Mouse (Mus musculus) heart, adult 9 months (tissue): ENCODE results near the gene Lrrn2.

ENCODE experiments used
- DNase-seq, 2 experiments: peaks; one replicate each; pipeline ENCODE4 v3.0.0; 2022; ENCODE audit warnings: low spot score in 2 of 2

The Lrrn2 gene

DNA sequence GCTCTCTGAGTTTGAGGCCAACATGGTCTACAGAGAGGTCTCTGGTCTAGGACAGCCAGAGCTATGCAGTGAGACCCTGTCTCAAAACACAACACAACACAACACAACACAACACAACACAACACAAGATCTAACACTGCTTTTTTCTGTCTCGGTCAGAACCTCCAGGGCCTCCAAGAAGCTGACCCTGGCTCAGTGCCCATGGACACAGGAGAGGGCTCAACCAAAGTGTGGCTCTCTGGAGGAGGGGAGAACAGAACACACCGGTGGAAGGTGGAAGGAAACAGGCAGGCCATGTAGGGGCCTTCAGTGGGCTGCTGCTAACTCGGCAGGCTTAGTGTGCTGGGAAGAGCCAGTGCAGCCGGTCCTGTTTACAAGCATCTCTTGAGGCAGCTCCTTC, 5.6 kb downstream of the Lrrn2 start:
- DNase-seq: no peak

DNA sequence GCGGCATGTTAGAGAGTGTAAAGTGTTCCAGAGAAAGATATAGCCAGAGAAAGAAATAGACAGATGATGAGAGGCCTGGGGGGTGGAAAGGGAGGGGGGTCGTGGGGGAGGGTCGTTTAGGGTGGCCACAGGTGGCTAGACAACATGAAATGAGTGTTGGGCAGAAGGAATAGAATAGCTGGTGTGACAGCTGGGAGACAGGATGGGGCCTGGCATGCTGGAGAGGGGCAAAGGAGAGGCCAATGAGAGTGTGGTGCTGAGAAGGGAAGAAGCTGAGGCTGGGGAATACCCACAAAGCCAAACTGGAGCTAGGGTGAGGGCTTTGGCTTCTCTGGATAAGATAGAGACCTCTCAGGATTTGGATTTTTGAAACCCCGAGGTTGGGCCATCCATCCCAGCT, 6.6 kb downstream of the Lrrn2 start:
- DNase-seq: no peak

DNA sequence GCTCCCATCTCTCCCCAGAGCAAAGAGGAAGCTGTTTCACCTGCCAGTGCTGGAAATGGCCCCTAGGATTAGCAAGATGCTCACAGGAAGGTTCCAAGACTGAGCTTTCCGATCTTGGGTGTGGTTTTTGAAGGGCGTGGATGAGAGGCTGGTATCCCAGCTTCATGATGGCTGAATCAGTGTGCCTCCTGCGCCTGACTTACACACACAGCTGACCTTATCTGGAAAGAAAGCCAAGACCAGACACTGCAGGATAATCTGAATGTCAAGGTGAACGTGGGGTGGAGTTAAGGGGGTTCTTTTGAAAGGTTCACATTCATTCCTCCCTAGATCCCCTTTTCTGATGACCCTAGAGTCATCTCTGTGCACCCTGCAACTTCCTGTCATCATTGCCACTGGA, 8.7 kb downstream of the Lrrn2 start:
- no peak for DNase-seq

DNA sequence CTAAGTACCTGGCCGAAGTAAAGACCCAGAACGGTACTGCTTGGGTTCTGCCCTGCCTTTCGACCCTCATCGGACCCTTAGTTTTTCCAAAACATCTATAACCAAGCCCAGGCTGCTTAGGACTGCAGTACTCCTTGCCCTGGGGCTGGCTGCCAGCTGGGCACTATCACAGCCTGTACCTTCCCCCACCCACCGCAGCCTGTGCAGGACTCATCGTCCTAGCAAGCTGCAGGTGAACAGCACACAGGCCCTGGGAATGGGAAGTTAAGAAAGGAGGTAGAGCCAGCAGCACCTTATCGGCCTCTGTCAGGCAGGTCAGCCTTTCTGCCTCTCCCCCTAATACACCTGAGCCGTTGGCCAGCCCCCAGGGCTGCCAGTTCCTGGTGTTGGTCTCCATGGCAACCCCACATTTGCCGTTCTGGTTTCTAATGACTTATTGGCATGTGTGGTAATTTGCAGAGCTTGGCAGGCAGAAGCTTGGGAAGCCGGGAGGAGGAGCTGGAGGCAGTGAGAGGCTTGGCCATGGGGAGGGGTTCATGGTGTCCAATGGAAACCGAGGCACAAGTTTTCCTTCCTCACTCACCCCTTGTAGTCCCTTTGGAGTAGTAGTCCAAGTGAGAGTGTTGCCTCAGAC, 10.2 kb downstream of the Lrrn2 start:
- no peak for DNase-seq

DNA sequence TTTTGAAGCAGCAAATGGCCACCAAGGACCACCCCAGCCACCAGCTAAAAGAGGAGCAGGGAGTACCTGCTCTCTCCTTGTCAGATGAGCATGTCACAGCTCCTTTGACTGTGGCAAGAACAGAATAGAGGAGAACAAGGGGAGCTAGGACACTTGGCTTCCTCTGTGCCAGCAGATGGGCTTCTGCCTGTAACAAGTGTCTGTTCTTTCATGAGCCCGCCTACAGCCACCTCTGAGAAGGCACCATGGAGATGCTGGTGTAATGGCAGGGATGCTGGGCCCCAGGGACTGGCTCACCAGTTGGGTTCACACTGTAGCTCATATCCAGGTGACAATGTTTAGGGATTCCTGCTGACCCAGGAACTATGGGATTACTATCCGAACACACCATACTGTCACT, 12.0 kb downstream of the Lrrn2 start:
- no peak for DNase-seq

DNA sequence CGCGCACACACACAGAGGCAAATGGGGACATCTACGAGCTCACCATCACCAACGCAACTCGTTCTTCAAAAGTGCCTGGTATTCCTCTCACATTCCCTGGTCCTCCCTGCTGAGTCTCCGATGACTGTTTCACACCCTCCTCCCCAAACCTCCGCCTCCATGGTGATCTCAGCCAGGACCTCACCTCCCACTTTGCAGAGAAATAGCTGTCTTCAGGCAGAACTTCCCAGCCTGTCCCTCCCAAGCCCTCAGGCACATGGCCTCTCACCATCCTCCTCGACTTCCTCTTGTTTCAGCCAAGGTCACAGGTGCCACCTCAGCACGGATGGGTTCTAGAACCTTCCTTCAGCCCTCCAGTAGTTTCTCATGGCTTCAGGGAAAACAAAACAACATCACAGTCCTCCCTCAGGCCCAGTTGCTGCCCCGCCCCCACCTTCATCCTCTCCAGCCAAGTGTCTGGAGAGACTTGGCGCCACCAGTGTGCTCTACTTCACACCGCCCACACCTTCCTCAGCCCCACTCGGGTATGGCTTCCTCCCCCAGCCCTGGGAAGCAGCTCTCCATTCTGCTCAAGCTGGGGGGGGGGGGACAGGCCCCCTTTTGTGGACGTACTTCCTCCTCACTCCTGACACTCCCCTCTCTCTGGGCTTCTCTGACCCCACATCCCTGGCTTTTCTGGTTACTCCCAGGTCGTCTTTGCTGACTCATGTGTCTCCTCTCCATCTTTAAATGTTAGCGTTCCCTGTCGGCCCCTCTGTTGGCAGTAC, 13.4 kb downstream of the Lrrn2 start:
- peak in 1 of 2 experiments; percentile 29 for DNase-seq

DNA sequence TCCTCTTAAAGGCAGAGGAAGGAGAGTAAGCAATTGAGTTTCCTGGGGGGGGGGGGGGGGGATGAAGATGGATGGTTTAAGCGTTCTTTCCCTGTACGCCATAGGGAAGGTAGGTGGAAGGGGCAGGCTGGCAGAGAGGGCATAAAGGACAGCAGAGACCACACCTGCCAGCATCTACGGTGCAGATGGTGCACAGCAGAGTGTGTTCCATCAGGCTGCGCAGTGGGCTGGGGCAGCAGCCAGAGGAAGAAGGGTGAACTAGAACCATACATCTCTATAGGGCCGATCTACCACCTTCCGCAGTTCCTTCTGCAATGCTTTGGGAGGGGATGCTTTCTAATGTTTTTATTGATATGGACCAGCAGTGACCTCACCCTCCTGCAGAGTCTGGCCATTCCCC, 19.0 kb downstream of the Lrrn2 start:
- no peak for DNase-seq

DNA sequence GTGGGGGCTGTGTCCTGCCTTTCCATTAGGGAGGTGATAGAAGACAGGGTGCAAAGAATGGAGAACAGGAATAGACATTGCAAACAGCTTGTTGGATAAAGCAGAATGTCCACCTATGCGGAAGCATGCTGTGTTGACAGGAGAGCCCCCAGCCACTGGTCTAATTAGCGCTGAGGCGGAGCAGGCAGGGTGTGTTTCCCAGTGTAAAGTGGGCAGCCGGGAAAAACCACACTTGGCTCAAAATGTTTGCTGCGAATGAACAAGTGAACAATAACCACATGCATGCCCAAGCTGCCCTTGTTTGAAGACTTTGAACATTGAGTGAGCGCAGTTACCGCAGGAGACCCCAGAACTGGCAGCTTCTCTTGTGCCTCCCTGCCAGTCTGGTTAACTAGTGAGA, 19.6 kb downstream of the Lrrn2 start:
- DNase-seq: no peak

DNA sequence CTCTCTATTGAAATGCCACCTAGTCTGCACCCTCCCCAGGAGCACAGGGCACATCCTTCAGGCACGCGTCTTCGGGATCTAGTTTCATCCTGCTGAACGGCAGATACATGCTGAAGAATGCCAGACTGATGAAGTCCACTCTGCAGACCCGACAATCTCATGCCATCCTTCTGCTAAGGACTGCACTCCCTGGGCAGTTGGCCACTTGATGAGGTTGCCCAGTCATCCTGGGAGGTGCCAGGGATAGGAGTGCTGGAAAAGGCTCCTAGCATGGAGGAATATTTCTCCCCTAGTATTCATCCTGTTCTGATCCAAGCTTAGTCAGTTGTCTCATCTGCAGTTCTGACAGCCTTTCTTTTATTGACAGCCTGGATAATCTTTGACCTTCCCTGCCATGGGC, 20.9 kb downstream of the Lrrn2 start:
- no peak for DNase-seq

DNA sequence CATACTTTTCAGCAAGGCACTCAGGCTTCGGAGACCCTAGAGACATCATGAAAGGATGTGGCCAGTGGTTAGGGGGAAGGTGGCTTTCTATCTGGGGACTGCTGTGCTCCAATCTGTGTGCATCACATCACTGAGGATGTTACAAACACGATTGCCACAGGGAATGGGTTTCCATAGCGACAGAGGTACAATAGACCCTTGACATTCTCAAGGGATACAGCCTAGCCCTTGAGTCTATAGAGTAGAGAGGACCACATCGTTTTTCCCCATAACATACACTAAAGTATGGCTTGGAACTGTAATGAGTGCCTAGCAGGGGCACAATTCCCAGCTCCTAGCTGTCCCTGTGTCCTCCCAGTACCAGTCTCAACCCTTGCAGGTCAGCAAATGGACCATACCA, 23.4 kb downstream of the Lrrn2 start:
- no peak for DNase-seq

DNA sequence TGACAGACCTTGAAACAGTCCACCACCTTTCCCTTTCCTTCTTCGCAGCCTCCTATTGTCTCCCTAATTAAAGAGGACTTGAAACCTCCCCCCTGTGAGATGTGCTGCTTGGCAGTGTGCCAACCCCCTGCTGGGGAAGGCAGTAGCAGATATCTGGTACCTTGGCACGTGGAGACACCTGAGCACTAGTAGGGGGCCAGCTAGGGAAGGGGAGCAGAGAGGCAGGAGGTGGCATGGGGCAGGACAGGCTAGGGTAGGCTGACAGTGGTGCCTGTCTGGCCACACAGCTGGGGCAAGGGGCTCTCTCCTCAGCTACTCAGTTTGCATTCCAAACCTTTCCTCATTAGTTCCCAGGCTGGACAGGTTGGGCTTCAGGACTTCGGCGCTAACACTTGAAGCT, 29.0 kb downstream of the Lrrn2 start:
- DNase-seq: no peak

DNA sequence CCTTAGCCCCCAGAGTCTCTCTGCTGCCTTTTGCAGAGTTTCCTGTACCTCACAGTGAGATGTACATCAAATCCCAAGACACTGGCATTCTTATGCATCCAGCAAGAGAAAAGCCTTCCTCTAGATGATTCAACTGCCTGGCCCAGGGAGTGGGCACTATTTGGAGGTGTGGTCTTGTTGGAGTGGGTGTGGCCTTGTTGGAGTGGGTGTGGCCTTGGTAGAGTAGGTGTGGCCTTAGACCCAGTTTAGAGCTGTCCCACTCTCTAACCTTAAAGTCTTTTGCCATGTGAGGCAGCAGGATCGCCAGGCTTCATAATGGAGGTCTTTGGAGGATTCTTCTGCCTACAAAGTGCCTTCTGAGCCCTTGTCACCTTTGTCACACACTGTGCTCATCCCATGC, 29.9 kb downstream of the Lrrn2 start:
- DNase-seq: no peak

DNA sequence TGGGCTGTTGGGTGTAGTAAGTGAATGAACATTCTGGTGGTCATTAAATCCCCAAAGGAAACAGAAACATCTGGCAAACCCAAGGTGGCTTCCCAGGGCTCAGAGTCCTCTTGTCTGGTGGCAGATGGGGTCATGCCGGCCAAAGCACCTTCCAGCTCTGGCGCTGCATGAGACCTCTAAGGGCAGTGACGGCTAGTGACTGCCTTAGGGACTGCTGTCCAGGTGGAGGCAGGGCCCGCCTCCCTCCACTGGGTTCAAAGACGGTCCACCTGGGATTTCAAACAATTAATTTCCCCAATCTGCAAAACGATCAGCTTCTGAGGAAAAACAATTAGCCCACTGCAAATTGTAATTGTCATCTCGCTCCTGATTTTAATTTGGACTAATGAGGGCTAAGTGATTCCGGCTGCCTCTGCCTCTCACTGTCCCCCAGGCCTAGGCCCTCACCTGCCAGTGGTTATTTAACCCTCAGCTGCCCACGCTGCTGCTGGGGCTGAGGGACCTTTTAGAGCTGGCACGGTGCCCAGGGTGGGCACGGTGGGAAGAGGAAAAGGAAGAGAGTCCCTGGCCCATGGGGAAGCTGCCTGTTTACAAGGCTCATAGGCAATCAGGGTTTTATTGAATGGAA, 30.5 kb downstream of the Lrrn2 start:
- DNase-seq: no peak

DNA sequence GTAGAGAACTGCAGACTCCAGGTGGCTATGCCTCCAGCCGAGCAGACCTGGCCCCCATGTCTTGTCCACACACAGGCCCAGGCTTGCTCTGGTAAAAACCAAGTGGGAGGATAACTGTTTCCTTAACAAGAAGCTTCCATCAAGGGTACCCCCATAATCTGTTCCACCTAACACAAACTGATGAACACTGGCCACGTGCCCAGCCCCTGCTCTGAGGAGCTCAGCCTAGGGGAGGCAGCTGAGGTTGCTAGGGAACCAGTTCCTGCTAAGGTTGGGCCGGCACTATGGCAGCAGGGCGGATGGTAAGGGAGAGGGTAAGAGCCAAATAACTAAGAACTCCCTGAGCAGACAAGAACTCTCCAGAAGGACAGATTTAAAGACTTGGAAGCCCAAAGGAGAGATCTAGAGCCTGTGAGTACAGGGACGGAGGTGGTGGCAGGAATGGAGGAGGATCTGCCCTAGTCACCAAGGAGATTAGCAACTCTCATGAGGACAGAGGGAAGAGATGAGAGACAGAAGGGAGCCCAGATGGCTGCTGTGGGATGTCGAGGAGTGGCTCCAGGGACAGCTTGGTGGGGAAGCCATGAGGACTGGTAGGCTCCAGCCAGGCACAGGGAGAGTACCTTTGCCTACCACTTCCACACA, 35.9 kb downstream of the Lrrn2 start:
- DNase-seq: no peak

DNA sequence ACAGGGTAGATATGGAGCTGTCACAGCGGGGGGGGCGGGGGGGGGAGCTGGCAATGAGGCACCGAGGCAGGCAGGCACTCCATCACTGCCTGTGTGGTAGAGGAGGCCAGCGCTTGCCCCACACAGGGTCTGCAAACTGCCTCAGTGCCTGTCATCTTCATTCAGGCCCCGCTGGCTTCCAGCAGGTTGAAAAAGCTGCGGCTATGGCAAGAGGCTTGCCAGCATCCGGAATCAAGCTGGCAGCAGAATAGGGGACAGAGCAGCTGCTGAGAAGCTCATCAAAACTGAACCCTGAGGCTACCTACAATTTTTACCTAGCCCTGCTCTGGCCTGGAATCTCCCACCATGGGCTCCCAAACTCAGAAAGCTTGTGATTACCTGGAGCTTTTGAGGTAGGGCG, 37.5 kb downstream of the Lrrn2 start:
- DNase-seq: no peak

DNA sequence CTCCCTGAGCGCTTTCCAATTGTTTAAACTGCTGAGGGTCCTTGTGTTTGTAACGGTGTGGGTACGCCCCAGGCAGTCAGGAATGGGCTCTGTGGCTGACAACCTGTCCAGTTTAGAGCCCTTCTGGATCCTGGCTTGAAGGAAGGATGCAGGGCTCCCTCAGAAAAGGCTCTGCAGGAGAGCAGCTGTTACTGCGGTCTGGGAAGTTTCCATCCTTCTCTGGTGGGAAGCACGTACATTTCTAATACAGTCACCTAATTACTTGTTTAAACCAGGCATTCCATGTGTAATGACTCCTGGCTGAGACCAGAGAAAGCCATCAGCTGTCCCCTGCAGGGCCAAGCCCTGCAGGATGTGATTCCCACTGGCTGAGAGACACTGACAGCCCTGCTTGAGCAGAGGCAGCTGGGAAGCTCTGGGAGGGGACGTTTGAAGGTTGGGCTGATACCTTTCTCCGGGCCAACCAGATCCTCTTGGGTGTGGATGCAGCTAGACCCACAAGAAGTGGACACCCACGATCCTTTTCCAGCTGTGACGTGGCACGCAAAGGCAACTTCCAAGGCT, 38.1 kb downstream of the Lrrn2 start:
- peak in 1 of 2 experiments; percentile 3 for DNase-seq

DNA sequence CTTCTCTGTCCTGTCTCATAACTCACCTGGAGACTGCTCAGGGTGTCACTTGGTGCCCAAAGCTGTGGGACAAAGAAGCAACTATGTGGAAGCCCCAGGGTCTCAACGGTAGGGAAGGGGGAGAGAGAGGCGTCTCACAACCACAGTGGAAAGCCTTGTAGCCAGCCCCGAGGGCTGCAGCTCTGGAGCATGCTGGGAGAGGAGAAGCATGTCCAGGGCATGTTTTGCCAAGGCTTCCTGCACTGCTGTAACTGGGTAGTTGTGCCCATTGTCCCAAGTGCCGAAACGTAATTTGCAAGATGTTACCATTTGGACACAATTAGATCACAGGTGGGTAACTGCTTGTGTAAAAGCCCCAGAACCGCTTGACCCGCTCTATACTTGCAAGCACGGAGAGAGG, 39.2 kb downstream of the Lrrn2 start:
- no peak for DNase-seq

DNA sequence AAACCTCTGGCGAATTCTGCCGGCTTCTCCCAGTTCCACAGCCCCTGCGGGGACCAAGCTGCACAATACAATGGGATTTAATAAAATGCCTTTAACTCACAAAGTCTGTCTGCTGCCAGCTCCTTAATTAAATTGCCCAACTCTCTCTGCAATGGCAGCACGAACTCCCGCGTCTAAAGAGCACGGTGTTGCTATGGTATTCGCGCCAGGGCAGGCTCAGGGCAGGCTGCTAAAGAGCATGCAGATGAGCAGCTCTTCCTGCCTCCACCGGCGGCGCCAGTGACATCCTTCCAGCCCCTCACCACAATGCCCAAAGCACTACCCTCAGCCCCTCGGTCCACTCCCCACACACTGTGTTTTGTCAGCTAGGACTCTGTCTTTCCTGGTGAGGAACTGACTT, 41.0 kb downstream of the Lrrn2 start:
- no peak for DNase-seq

DNA sequence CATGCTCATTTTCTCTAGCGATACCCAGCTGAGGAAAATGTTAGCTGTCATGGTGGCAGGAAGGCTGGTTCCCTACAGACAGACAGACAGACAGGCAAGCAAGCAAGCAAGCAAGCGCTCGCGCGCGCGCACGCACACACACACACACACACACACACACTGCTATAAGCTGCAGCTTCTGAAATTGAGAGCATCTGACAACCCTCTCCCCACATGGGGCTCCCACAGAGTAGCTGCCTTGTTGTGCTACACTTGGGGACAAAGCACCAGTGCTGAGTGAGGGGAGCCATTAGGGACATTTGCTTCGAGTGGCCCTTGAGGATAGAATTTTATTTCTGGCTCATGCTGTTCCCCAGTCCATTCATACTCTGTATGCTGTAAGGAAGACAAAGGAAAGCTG, 42.2 kb downstream of the Lrrn2 start:
- DNase-seq: no peak

DNA sequence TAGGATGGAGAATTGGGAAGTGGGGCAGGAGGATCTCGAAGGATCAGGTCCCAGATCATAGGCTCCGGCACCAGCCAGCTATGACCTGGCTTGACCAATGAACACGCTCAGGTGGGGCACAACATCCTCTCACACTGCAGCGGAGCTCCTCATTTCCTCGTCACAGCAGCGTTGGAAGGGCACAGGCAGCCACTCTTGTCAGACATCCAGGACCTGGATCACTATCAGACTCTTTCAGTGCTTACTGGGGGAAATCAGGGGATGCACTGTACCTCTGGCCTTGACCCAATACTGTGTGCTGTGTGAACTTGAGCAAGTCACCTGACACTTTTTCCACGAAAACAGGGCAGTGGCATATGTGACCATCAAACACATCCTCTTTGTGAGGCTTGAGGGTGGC, 45.2 kb downstream of the Lrrn2 start:
- no peak for DNase-seq

DNA sequence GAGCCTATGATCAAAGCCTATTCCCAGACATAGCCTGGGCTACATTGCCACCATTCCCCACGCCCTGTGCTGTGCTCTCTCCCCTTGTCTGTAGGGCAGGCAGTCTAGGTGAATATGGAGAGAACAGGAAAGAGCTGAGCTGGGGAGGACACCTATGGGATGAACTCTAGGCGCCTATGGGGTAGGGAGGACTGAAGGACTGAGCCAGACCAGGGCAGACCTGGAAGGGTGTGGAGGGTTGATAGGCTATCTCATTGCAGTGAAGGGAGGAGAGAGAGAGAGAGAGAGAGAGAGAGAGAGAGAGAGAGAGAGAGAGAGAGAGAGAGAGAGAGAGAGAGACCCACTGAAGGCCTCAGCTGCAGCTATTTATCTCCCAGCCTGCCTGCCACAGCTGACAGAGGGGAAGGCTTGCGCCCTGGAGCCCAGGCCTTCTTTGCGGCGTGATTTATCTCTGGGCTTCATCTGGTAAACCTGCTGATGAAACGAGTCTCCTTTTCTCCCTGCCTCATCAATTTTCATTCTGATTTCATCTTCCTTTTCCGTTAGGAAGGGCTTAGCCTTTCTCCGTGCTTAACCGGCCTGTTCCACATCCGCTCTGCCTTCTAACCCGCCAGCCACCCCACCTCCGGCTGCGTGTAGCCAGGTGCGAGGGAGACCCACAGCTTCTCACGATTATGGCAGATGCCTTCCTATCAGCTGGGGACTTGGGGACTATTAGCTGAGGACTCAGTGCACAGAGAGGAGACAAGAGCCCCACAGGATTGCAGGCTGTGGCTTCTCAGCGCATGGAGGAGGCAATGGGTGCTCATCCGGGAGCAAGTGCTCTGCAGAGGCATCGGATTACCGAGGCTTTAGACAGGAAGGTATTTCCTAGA, 48.2 kb downstream of the Lrrn2 start:
- DNase-seq: no peak

DNA sequence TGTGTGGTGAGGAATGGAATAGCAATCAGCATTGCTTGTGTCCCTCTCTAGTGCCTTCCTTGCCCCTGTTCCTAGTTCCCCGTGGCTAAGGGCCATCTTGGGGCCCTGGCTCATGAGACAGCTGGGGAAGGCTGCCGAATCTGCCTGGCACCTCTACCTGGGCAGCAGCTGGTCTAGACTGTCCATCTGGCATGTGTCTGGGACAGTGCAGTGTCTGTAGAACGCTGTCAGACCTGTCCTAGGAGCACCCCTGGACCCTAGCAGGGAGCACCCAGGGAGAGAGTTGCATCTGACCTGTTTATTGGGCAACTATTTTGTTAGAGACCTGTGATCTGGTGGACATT, 48.8 kb downstream of the Lrrn2 start:
- no peak for DNase-seq
